Mouse (Mus musculus) small intestine, adult 2 months (tissue): ENCODE measurements around the gene Tbx4. TPM values are rescaled to one million over a fixed set of nuclear protein-coding genes. Genes with fewer than 3 reads are reported as not detected.

Experiments
- H3K27ac ChIP-seq: fragments of 200-500 bp; 2 replicates; pipeline ENCODE4 v1.5.1; 2012; ENCODE audit warnings: low read depth, low read length, control low read depth, inconsistent platforms; ENCODE audit not compliant: insufficient read depth
- H3K27me3 ChIP-seq: fragments of 200-500 bp; 2 replicates; pipeline ENCODE4 v1.6.1; 2012; ENCODE audit warnings: mild to moderate bottlenecking, moderate library complexity, low read length, inconsistent platforms; ENCODE audit not compliant: control insufficient read depth, insufficient read depth
- H3K36me3 ChIP-seq: fragments of 200-500 bp; 2 replicates; pipeline ENCODE4 v1.6.1; 2012; ENCODE audit warnings: mild to moderate bottlenecking, low read length, control low read depth, inconsistent platforms; ENCODE audit not compliant: control insufficient read depth, insufficient read depth
- H3K4me1 ChIP-seq: fragments of 200-500 bp; 2 replicates; pipeline ENCODE4 v1.6.1; 2012; ENCODE audit warnings: low read length, inconsistent platforms, mixed read lengths; ENCODE audit not compliant: control insufficient read depth, insufficient read depth, insufficient read length
- H3K4me3 ChIP-seq: fragments of 200-500 bp; 2 replicates; pipeline ENCODE4 v1.5.1; 2012; ENCODE audit warnings: low read depth, mild to moderate bottlenecking, control low read depth, inconsistent platforms, low read length, moderate library complexity
- CTCF ChIP-seq: fragments of 200-500 bp; IDR thresholded peaks from 2 replicates; pipeline ENCODE4 v1.5.1; 2012; ENCODE audit warnings: low read depth, mild to moderate bottlenecking, control low read depth, inconsistent platforms, low read length, moderate library complexity, mixed read lengths; ENCODE audit not compliant: insufficient replicate concordance, insufficient read length; ENCODE audit errors: extremely low read depth
- POLR2A ChIP-seq: fragments of 200-500 bp; IDR thresholded peaks from 2 replicates; pipeline ENCODE4 v1.6.1; 2012; ENCODE audit warnings: low read depth, mild to moderate bottlenecking, control low read depth, inconsistent platforms, low read length, moderate library complexity
- WGBS: fragments of 180-500 bp; shearing (Covaris S2); methylation state at CpG from one replicate; pipeline ENCODE4 v1.1.7; 2018; 5-methylcytosine and 5-hydroxymethylcytosine counted together
- polyA plus RNA-seq: library from polyadenylated mRNA; depleted of rRNA; stranded (reverse); fragments of >200 nt; gene quantifications from 2 replicates; pipeline ENCODE4 v1.2.3, GENCODE M21; 2012

Gene Tbx4
- polyA plus RNA-seq, 1 experiment, result 0.34 TPM

DNA sequence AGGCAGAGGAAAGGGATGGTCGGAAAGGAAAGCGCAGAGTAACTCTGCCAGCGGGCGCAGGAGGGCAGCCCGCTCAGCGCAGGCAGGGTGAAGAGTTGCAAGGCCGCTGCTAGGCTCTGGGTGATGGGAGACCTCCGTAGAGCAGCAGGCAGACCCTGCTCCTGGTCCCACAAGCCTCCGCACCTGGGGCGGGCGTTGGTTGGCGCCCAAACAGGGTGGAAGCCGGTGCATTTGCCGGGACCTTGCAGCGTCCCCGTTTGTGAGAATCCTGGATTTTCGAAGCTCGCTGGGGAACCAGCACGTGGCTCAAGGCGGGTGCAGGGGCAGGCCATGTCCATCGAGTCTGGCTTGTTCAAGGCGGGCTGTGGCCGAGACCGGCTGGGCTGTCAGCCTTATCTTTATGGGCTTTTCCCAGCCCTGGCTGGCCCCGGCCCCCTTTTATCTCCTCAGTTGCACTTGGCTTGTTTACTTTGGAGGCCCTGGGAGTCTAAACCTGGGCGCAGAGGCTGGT is 2.3 kb downstream of the Tbx4 start:
- no peak overlapping the region for H3K27ac ChIP-seq
- peaks cover 53% of the 10 kb centered on the region for H3K27me3 ChIP-seq
- WGBS, result 7% methylated on average over 26 of the region's 26 CpGs
- TF ChIP-seq CTCF, result no peak
- TF ChIP-seq POLR2A, result no peak
- H3K4me3 ChIP-seq, result no peak overlapping the region
- no peaks in the 10 kb centered on the region for H3K4me1 ChIP-seq
- no peaks in the 10 kb centered on the region for H3K36me3 ChIP-seq

DNA sequence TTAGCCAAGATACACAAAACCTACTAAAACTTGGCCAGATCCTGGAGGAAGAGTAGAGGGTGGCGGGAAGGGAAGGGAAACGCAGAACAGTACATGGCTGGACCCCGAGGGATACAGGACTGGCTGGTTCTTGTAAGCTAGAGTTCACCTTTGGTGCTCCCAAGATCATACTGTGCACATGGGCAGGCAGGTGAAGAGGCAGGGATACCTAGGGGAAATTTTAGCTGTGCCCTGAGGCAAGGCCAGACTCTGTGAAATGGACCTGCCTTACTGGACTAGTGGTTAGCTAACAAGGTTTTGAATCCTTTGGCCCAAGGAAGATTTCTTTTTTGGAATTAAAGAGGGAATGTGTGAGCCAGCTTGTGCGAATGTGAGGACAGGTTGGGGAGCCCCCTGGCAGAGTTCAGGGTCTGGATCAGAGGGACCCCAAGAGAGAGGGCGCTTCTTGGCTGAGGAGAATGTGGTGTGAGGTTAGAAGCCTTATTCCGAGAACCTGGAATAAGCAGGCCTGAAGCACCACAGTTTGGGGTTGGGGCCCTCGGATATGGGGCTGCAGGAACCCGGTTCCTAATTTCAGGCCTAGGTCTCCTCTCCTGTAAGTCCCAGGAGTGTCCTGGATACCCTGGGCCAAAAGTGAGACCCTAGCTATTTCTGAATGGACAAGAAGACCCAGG is 3.0 kb downstream of the Tbx4 start:
- no peak for TF ChIP-seq POLR2A
- no peak for TF ChIP-seq CTCF
- no peaks in the 10 kb centered on the region for H3K36me3 ChIP-seq
- no peak overlapping the region for H3K27ac ChIP-seq
- H3K27me3 ChIP-seq, result peaks cover 54% of the 10 kb centered on the region
- no peaks in the 10 kb centered on the region for H3K4me1 ChIP-seq
- 68% methylated on average over 8 of the region's 8 CpGs for WGBS
- no peak overlapping the region for H3K4me3 ChIP-seq

DNA sequence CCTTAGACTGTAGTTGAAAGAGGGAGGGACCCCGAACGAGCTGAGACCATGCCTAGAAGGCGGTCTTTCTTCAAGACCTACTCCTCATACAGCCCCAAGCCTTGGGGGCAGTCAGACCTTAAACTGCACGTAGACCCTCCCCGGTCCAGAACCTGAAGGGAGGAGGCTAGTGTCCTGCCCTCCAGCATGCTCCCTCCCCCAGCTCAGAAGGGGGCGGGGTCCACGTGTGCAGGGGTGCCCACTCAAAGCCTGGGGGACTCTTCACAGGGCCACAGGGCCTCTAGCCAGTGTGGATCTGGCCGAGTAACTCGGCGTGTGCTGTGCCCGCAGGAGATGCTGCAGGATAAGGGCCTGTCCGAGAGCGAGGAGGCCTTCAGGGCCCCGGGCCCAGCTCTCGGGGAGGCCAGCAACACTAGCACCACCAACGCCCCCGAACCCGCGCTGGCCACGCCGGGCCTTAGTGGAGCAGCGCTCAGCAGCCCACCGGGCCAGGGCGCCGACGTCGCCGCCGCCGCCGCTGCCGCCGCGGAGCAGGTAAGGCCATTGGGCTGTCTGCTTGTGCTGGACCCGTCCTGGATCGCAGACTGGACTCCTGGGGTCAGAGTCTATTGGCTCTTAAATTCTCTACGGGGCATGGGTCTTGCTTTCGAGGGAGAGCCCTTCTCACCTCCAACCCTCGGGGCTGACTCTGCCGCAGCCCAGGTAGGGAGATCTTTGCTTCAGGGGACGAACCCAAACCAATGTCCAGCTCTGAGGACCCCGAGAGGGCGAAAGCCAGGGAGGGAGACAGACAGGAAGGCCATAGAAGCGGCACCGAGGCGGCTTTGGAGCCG is 3.7 kb downstream of the Tbx4 start:
- no peak overlapping the region for H3K27ac ChIP-seq
- H3K27me3 ChIP-seq, result peaks cover 60% of the 10 kb centered on the region
- no peaks in the 10 kb centered on the region for H3K36me3 ChIP-seq
- H3K4me3 ChIP-seq, result no peak overlapping the region
- TF ChIP-seq POLR2A, result no peak
- no peak for TF ChIP-seq CTCF
- H3K4me1 ChIP-seq, result no peaks in the 10 kb centered on the region
- 29% methylated on average over 47 of the region's 47 CpGs for WGBS

DNA sequence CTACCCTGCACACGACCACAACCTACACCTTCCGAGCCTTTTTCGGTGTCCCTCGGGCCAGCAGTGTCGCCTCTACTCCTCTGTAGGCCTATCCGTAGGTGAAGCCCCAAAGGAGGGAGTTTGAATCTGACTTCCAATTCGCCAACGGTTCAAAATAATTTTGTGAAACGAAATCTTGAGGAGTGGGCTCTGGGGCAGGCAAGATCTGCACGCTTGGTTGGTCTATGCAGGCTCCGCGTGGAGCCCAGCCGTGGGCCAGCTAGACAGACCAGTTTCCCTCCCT is 4.3 kb downstream of the Tbx4 start:
- WGBS, result 25% methylated on average over 13 of the region's 13 CpGs

DNA sequence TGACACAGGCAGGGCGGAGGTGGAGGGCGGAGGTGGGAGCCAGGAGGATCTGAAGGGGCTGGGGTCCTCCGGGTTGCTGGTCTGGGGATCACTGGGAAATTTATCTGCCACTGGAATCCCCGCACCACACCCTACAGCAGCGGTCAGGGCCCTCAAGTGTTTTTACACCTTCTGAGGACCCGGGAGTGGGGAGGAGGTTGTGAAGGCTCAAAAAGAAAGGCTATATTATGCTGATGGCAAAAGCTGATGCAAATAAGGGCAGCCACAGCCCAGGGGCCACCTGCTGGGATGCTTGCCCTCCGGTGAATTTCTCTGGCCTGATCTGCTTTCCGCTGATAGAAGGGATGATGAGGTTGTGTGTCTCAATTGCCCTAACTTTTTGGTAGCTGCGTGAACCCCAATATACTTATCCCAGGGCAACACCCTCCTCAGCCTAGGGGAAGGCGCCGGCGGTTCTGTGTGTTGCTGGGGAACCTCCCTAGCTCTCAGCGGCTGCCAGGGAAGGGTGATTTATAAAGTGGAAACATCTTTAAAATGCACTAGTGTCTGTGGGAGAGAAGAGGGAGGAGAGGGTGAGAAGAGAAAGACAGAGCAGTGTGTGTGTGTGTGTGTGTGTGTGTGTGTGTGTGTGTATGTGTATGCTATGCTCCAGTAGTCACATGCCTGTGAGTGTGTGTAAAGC is 4.9 kb downstream of the Tbx4 start:
- Histone ChIP-seq H3K36me3 (no peaks in the 10 kb centered on the region), H3K4me3 (no peak overlapping the region), H3K27ac (no peak overlapping the region), H3K27me3 (peaks cover 65% of the 10 kb centered on the region), H3K4me1 (no peaks in the 10 kb centered on the region)
- TF ChIP-seq CTCF, result no peak
- no peak for TF ChIP-seq POLR2A
- 16% methylated on average over 13 of the region's 13 CpGs for WGBS

More for the DNA sequence above, 4.3 kb downstream of the Tbx4 start:
- H3K36me3 ChIP-seq, result no peaks in the 10 kb centered on the region
- no peaks in the 10 kb centered on the region for H3K4me1 ChIP-seq
- H3K27me3 ChIP-seq, result peaks cover 63% of the 10 kb centered on the region
- H3K4me3 ChIP-seq, result no peak overlapping the region
- TF ChIP-seq POLR2A (no peak), CTCF (no peak)
- no peak overlapping the region for H3K27ac ChIP-seq

DNA sequence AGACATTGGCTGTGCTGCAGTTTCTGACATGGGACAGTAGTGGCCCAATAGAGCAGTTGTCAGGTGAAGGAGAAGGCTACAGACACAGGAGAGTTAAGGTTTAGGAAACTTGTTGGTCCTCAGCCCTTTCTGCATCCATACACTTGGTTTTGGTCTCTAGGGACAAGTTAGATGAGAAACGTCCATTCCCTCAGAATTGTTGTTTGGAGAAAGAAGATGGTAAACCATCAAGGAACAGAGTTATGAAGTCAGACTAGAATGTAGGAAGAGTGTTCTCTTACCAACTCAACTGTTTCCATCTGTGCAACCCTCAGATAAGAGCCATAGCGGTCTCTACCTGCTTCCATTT is 5.4 kb downstream of the Tbx4 start:
- 18% methylated on average over 2 of the region's 2 CpGs for WGBS
- H3K27ac ChIP-seq, result no peak overlapping the region

DNA sequence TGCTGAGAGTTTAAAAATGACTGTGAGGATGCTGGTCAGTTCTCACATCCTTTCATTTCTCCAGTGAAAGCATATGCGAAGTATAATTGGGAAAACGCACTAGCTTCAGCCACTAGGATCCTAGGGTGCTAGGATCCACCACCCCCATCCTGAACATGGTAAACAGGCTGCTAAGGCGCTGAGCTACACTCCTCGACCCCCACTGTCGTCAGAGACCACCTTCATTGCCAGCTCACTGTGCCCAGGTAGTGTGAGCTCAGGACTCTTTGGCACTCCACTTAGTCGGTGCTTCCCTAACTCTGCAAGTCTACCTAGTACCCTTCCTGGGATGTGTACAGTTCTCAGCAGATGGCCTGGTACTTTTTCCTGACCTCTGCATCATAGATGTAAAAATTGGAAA is 6.5 kb downstream of the Tbx4 start:
- 6% methylated on average over 6 of the region's 6 CpGs for WGBS
- Histone ChIP-seq H3K4me1 (no peaks in the 10 kb centered on the region), H3K4me3 (no peak overlapping the region), H3K36me3 (no peaks in the 10 kb centered on the region), H3K27me3 (peaks cover 63% of the 10 kb centered on the region), H3K27ac (no peak overlapping the region)
- no peak for TF ChIP-seq CTCF
- no peak for TF ChIP-seq POLR2A

More for the DNA sequence above, 5.4 kb downstream of the Tbx4 start:
- TF ChIP-seq POLR2A (no peak), CTCF (no peak)
- H3K4me1 ChIP-seq, result no peaks in the 10 kb centered on the region
- H3K4me3 ChIP-seq, result no peak overlapping the region
- peaks cover 63% of the 10 kb centered on the region for H3K27me3 ChIP-seq
- no peaks in the 10 kb centered on the region for H3K36me3 ChIP-seq
